Mouse (Mus musculus) G1E (cell line): ENCODE data around the gene Pde4a. TPM values are rescaled to one million over a fixed set of nuclear protein-coding genes. Genes with fewer than 3 reads are reported as not detected.

Experiments used
- ATAC-seq: 2 replicates; pipeline ENCODE4 v1.8.0; 2016; ENCODE audit warnings: mild to moderate bottlenecking; ENCODE audit not compliant: insufficient number of reproducible peaks, poor library complexity, low FRiP score, severe bottlenecking; ENCODE audit errors: extremely low read depth
- DNase-seq: peaks from one replicate; pipeline ENCODE4 v3.0.0; 2012; ENCODE audit warnings: low spot score
- H3K27me3 ChIP-seq: 2 replicates; pipeline ENCODE4 v1.6.1; 2012; ENCODE audit warnings: mild to moderate bottlenecking, low read length, inconsistent platforms; ENCODE audit not compliant: insufficient read depth
- H3K36me3 ChIP-seq: replicated peaks from 2 replicates; pipeline ENCODE3; 2012; ENCODE audit warnings: mild to moderate bottlenecking, inconsistent platforms
- H3K4me1 ChIP-seq: 2 replicates; pipeline ENCODE4 v1.6.1; 2012; ENCODE audit warnings: low read depth, low read length, inconsistent platforms, mixed read lengths; ENCODE audit not compliant: insufficient read depth
- H3K4me3 ChIP-seq: 2 replicates; pipeline ENCODE4 v1.5.1; 2012; ENCODE audit warnings: low read depth, mild to moderate bottlenecking, inconsistent platforms, low read length, moderate library complexity, mixed read lengths
- H3K9me3 ChIP-seq: replicated peaks from 2 replicates; pipeline ENCODE4 v1.6.1; 2012; ENCODE audit warnings: inconsistent platforms
- CTCF ChIP-seq: IDR thresholded peaks from 2 replicates; pipeline ENCODE4 v1.5.1; 2012; ENCODE audit warnings: low read depth, low read length, inconsistent platforms, mixed read lengths
- GATA1 ChIP-seq: IDR thresholded peaks from 2 replicates; pipeline ENCODE4 v1.6.1; 2012; ENCODE audit warnings: borderline replicate concordance, low read length, inconsistent platforms, mixed read lengths
- GATA2 ChIP-seq: IDR thresholded peaks from 2 replicates; pipeline ENCODE4 v1.6.1; 2012; ENCODE audit warnings: low read depth, low read length, inconsistent platforms, borderline replicate concordance
- POLR2AphosphoS5 ChIP-seq: IDR thresholded peaks from 2 replicates; pipeline ENCODE4 v1.6.1; 2012; ENCODE audit warnings: low read depth, low read length, inconsistent platforms; ENCODE audit not compliant: insufficient replicate concordance
- TAL1 ChIP-seq: conservative IDR thresholded peaks from 2 replicates; pipeline ENCODE4 v1.6.1; 2012; ENCODE audit warnings: low read depth, low read length, inconsistent platforms, mixed read lengths
- polyA plus RNA-seq: library from polyadenylated mRNA; stranded (reverse); fragments of >175 nt; gene quantifications from 2 replicates; pipeline ENCODE4 v1.2.3, GENCODE M21; 2012
- total RNA-seq, 2 experiments: library from RNA; stranded (forward) in 1 of 2; stranded (reverse) in 1 of 2; fragments of 200-1000 nt in 1 of 2; fragments of >200 nt in 1 of 2; fragmentation: Nextera tagmentation in 1 of 2; gene quantifications; 2 replicates each; pipeline ENCODE4 v1.2.3; 2014 to 2017

Pde4a gene
- total and polyA plus RNA-seq, 3 experiments, result 1.5 to 2.5 (median 1.7) TPM

DNA sequence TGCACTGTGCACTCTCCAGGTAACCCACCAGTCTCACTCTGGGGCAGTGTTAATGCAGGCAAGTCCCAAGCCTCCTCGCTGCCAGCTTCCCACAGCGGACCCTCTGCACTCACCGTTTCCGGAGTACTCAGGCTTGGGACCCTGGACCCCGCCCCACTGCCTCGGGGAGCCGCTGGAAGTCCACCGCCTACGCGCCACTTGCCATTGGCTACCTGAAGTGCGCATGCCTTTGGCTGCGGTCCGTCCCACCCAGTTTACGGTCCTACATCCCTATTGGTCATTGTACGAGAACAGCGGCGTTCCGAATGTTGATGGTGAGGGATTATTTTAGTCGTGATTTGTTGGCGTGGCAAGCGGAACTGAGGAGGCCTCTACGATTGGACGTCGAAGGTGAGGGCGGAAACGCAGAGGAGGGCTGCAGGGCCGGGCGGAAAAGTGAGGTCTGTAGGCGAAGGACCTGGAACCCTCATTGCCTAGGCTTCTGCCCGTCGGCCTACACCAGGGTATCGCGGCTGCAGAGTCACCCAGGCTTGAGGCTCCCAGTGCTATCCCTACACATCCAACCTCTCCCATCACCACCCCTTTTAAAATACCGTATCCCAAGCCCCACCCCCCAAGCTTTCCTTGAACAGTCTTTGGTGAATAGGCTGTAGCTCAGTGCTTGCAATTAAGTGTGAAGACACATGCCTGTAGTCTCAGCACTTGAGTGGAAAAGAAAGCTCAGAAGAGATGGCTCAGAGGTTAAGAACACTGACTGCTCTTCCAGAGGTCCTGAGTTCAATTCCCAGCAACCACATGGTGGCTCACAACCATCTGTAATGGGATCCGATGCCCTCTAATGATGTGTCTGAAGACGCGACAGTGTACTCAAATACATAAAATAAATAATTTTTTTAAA is 34.2 kb upstream of the Pde4a start, which contains the start of gene Tyk2:
Gene Tyk2, minus strand, starts transcription at position 185 of the 898 bp plus-strand sequence.
- DNase-seq (peak; percentile 99), ATAC-seq (peak; percentile 97)
- TF ChIP-seq CTCF (no peak), POLR2AphosphoS5 (no peak), GATA1 (no peak), TAL1 (no peak), GATA2 (no peak)
- H3K4me1 ChIP-seq, result peaks cover 47% of the 10 kb centered on the region
- H3K9me3 ChIP-seq, result no peaks in the 10 kb centered on the region
- no peaks in the 10 kb centered on the region for H3K27me3 ChIP-seq
- peaks cover 53% of the 10 kb centered on the region for H3K36me3 ChIP-seq
- peak within 1 kb of the TSS; percentile 80 for H3K4me3 ChIP-seq

DNA sequence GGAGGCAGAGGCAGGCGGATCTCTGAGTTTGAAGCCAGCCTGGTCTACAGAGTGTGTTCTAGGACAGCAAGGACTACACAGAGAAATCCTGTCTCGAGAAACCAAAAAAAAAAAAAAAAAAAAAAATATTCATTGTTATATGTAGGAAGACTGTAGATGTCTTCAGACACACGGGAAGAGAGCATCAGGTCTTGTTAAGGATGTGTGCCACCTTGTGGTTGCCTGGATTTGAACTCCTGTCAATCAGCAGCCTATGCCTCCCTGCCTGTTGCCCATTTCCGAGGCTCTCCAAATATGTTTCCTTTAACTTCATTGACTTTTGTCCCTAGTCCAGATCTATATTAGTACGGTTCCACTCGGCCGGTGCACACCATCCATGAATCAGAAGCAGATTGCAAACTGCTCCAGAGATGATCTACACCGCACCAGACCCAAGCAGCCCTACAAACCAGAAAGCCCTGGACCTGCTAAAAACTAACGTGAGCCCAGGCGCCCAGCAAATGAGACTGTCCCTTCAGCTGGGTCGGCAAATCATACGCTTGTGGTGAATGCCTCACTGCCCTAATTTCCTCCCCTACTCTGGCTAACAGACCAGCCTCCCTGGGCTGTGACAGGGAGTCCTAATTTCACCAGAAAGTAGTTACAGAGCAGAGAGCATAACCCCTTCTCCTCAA is 33.3 kb upstream of the Pde4a start:
- Histone ChIP-seq H3K36me3 (peaks cover 52% of the 10 kb centered on the region), H3K27me3 (no peaks in the 10 kb centered on the region), H3K4me1 (peaks cover 44% of the 10 kb centered on the region), H3K9me3 (no peaks in the 10 kb centered on the region), H3K4me3 (no peak overlapping the region)
- TF ChIP-seq TAL1, result no peak
- no peak for TF ChIP-seq GATA1
- TF ChIP-seq POLR2AphosphoS5, result no peak
- no peak for TF ChIP-seq GATA2
- TF ChIP-seq CTCF, result no peak
- ATAC-seq, result no peak
- no peak for DNase-seq

DNA sequence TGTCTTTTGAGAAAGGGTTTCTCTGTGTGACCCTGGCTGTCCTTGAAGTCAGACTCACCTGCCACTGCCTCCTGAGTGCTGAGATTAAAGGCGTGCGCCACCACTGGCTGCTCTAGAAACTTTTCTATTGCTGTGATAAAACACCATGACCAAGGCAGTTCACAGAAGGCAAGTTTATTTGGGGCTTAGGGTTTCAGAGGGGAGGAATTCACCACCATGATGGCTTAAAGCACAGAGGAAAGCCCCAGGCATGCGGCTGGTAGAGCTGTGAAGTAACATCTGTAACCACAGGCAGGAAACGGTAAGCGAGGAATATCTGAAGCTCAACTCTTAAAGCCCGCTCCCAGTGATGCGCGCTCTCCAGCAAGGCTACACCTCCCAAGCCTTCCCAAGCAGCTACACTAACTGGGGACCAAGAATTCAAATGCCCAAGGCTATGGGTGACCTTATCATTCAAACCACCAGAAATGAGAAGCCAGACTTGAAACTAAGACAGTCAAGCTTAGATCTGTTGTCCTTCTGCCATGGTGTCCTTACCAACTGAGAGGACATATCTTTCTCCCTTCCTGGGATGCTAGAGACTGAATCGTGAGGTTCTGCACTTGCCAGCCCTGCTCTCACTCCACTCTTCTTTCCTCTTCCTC is 32.3 kb upstream of the Pde4a start:
- no peak for ATAC-seq
- Histone ChIP-seq H3K4me1 (peaks cover 48% of the 10 kb centered on the region), H3K27me3 (no peaks in the 10 kb centered on the region), H3K36me3 (peaks cover 54% of the 10 kb centered on the region), H3K4me3 (no peak overlapping the region), H3K9me3 (no peaks in the 10 kb centered on the region)
- TF ChIP-seq GATA2 (no peak), POLR2AphosphoS5 (no peak), TAL1 (no peak), GATA1 (no peak), CTCF (no peak)
- DNase-seq, result no peak

GRCm38 (mm10) chr9:21134595-21135328 is 30.8 kb upstream of the Pde4a start:
- Histone ChIP-seq H3K36me3 (peaks cover 57% of the 10 kb centered on the region), H3K27me3 (no peaks in the 10 kb centered on the region), H3K4me1 (peaks cover 40% of the 10 kb centered on the region), H3K9me3 (no peaks in the 10 kb centered on the region), H3K4me3 (no peak overlapping the region)
- TF ChIP-seq GATA1, result no peak
- no peak for TF ChIP-seq TAL1
- DNase-seq (no peak), ATAC-seq (no peak)

DNA sequence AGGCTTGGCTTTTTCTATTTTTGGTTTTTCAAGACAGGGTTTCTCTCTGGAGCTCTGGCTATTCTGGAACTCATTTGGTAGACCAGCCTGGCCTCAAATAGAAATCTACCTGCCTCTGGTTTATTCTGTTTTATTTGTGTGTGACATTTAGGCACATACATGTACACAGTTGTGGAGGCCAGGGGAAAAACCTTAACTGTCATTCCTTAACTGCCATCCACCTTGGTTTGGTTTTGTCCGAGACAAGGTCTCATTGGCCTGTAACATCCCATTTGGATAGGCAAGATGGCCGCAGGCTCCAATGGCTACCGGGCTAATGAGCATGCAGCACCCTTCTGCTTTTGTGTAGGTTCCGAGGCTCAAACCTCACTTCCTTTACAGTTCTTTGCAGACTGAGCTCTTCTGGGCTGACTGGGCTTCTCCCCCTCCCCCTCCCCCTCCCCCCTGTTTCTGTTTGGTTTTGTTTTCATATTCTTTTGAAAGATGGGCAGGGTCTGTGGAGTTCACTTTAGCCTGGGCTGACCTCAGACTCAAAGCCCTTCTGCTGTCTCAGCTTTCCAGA is 30.1 kb upstream of the Pde4a start:
- Histone ChIP-seq H3K36me3 (peaks cover 60% of the 10 kb centered on the region), H3K9me3 (no peaks in the 10 kb centered on the region), H3K27me3 (no peaks in the 10 kb centered on the region), H3K4me1 (peaks cover 34% of the 10 kb centered on the region), H3K4me3 (no peak overlapping the region)
- TF ChIP-seq POLR2AphosphoS5 (no peak), GATA2 (no peak), GATA1 (no peak), CTCF (no peak), TAL1 (no peak)
- ATAC-seq, result no peak
- DNase-seq, result no peak
